ENCODE assay signal across 18 mouse cellular contexts in the genomic region with DNA sequence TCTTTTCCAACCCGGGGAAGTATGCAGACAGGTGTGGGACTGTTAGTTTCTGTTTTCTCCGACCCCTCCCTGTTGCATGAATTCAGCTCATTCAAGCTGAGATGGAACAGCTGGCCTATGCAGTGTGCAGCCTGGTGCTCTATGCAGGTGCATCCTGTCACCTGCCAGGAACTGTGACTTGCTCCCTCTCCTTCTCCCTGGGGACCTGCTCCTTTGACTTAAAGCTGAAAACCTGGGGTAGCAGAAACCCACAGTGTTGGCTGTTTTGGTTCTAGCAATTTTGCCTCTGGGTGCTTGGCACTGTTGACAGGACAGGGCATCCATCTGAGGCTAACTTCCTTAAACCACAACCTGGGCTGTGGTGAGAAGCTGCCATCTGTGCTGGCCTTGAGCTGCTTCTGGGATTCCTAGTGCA. TPM values are rescaled to one million over a fixed set of nuclear protein-coding genes. Genes with fewer than 3 reads are reported as not detected.
DNase-seq lines count a peak whose midpoint lies in the region; ATAC-seq and TF ChIP-seq lines count a peak whose summit lies in the region.
"Had no signal": no experiment of that assay in that cellular context is flagged by ENCODE, and none has a peak within 500 bp of the region (broad histone marks: within the 10 kb centered on the region; RNA-seq: fewer than 3 reads in every experiment).

No protein-coding gene starts in this region.

- no peak overlapping the region for H3K4me3 ChIP-seq in layer of hippocampus, adult 2 months
- H3K4me3 ChIP-seq: embryonic facial prominence, embryonic 13.5 days; kidney, embryonic 15.5 days; limb, embryonic 13.5 days had no signal

- ATAC-seq in erythroblast, adult 5-6 weeks (replicated peaks; ENCODE audit: low FRiP score, poor library complexity, severe bottlenecking), result no peak

- no peak overlapping the region for H3K27ac ChIP-seq in layer of hippocampus, adult 2 months
- H3K27ac ChIP-seq: embryonic facial prominence, embryonic 13.5 days; kidney, embryonic 15.5 days; limb, embryonic 13.5 days had no signal

- peak; percentile 33 to 37 for DNase-seq in cerebellum, postnatal 10 days
- no peak for DNase-seq in cerebellum, adult 18-20 months
- peak; percentile 4 for DNase-seq in layer of hippocampus, adult 9-11 months
- DNase-seq in layer of hippocampus, adult 2 months (ENCODE audit: low spot score in 2 of 2), result no peak
- DNase-seq in brain, adult 2 months (ENCODE audit: low read depth, low spot score), result peak; percentile 10
- peak; percentile 77 for DNase-seq in thymus, postnatal 0 days (ENCODE audit: low spot score)
- no peak for DNase-seq in ovary, postnatal 36 days (ENCODE audit: low spot score)
- DNase-seq: adrenal gland, postnatal 10 days; lung, embryonic 14.5 days; retina, postnatal 1 day had no signal

- TF ChIP-seq CTCF in layer of hippocampus, adult 2 months (conservative IDR thresholded peaks at IDR 0.05), result no peak

RNA-seq across cellular contexts. Expression of a gene that starts 30.8 kb away (rescaled TPM):
- total RNA-seq in layer of hippocampus, adult 2 months (2021), result under 1 TPM in 1 of 2 experiments, not detected in 1; 0.37 TPM
- polyA plus RNA-seq in thymus, postnatal 0 days (2015; fragmentation: Nextera tagmentation; extraction: Ambion mirVana), result 0.08 and 0.21 TPM in 2 replicates
- total RNA-seq in erythroblast, adult 5-6 weeks (2015; ENCODE audit: low replicate concordance), result not detected in 2 replicates
- not detected in 2 replicates for total RNA-seq in erythroblast, adult 5-6 weeks (2017; ENCODE audit: low replicate concordance)
- total RNA-seq: G1E; heart, postnatal 25 days; megakaryocyte progenitor cell, adult 5-6 weeks; monocyte, adult 5-6 weeks had no signal
- polyA plus RNA-seq: G1E; kidney, embryonic 15.5 days had no signal

Comparison
In these comparisons a context has a peak if more than half of its experiments do, and no peak if none do; other contexts are left out.
1. DNase-seq: peak in cerebellum, postnatal 10 days (2 of 2), layer of hippocampus, adult 9-11 months (single experiment), brain, adult 2 months (single experiment) and thymus, postnatal 0 days (single experiment); none in cerebellum, adult 18-20 months (0 of 2), layer of hippocampus, adult 2 months (0 of 2) and ovary, postnatal 36 days (single experiment).